Comparison of ENCODE assay signal across 17 mouse cellular contexts in the genomic region with DNA sequence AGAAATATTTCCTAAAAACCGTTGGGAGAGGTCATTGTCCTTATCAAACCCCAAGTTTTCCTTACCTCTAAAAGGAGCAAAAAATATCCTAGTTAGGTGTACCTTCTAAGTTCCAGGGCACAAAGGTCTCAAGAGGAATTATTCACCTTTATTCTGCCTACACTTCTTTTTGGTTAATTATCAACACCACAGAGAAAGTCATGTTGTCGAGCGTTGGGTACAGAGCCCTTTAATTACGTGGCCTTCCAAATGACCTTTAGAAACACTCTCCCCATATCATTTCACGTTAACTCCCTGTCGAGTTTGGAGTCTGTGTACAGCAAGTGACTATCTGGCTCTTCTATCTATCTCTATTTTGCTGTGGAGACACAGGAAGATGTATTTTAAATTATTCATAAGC.
"Had no signal": no experiment of that assay in that cellular context is flagged by ENCODE, and none has a peak within 500 bp of the region (broad histone marks: within the 10 kb centered on the region; RNA-seq: fewer than 3 reads in every experiment).

No protein-coding gene starts in this region.

- H3K9me3 ChIP-seq: lung, embryonic 15.5 days; megakaryocyte, embryonic 14.5 days; midbrain, embryonic 13.5 days; midbrain, embryonic 15.5 days; neural tube, embryonic 12.5 days; stomach, embryonic 15.5 days had no signal

- H3K4me2 ChIP-seq: lung, embryonic 15.5 days; midbrain, embryonic 11.5 days; midbrain, embryonic 13.5 days; midbrain, embryonic 15.5 days; neural tube, embryonic 12.5 days; stomach, embryonic 15.5 days had no signal

- DNase-seq: lung, adult 2 months; lung, postnatal 14 days; lung, postnatal 36 days; right cerebral cortex, postnatal 14 days; thymus, adult 2 months; thymus, postnatal 25 days; thymus, postnatal 4 days had no signal

- H3K9ac ChIP-seq: lung, embryonic 15.5 days; midbrain, embryonic 13.5 days; midbrain, embryonic 15.5 days; neural tube, embryonic 12.5 days; stomach, embryonic 15.5 days had no signal

- ATAC-seq: lung, postnatal 0 days; midbrain, embryonic 13.5 days; midbrain, embryonic 15.5 days had no signal

- H3K4me3 ChIP-seq: lung, embryonic 15.5 days; megakaryocyte, embryonic 14.5 days; midbrain, embryonic 13.5 days; midbrain, embryonic 15.5 days; neural tube, embryonic 12.5 days; stomach, embryonic 15.5 days had no signal

- H3K27me3 ChIP-seq: lung, embryonic 15.5 days; megakaryocyte, embryonic 14.5 days; midbrain, embryonic 13.5 days; midbrain, embryonic 15.5 days; neural tube, embryonic 12.5 days; stomach, embryonic 15.5 days had no signal

- H3K4me1 ChIP-seq: lung, embryonic 15.5 days; megakaryocyte, embryonic 14.5 days; midbrain, embryonic 15.5 days; neural tube, embryonic 12.5 days; stomach, embryonic 15.5 days had no signal

- H3K27ac ChIP-seq: lung, embryonic 15.5 days; macrophage; midbrain, embryonic 13.5 days; midbrain, embryonic 15.5 days; neural tube, embryonic 12.5 days; stomach, embryonic 15.5 days; stomach, postnatal 0 days had no signal

- H3K36me3 ChIP-seq: lung, embryonic 15.5 days; midbrain, embryonic 13.5 days; midbrain, embryonic 15.5 days; neural tube, embryonic 12.5 days; stomach, embryonic 15.5 days had no signal
